In the genomic region with DNA sequence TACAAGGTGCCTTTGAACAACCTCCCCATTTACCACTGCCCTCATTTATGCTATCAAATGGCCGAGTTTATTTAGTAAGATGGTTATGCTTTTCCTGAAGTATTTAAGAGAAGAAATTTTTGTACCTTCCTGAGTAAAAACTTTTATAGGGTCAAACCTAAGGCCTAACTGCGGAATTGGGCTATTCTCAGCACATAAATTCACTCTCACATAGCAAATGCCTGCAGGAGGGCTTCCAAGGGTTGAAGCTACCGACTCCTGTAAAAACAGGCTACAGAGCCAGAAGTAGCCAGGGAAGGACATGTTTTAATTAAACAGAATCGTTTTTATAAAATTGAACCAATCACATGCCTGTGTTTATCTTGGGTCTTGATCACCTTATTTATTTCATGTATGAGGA, we compare ENCODE assay signal across 19 mouse cellular contexts. TPM values are rescaled to one million over a fixed set of nuclear protein-coding genes. Genes with fewer than 3 reads are reported as not detected.
"Had no signal": no experiment of that assay in that cellular context is flagged by ENCODE, and none has a peak within 500 bp of the region (broad histone marks: within the 10 kb centered on the region; RNA-seq: fewer than 3 reads in every experiment).

No protein-coding gene starts in this region.

- H3K27me3 ChIP-seq: neural tube, embryonic 13.5 days; neural tube, embryonic 15.5 days; stomach, embryonic 15.5 days had no signal

- H3K4me2 ChIP-seq: neural tube, embryonic 13.5 days; neural tube, embryonic 15.5 days; stomach, embryonic 15.5 days had no signal

- H3K4me1 ChIP-seq: neural tube, embryonic 13.5 days; neural tube, embryonic 15.5 days; stomach, embryonic 15.5 days had no signal

- DNase-seq: retina, postnatal 1 day; right cerebral cortex, adult 18-20 months; right cerebral cortex, postnatal 14 days; right cerebral cortex, postnatal 25 days; right cerebral cortex, postnatal 4 days; spleen, adult 18-20 months; thymus, adult 18-20 months; thymus, adult 2 months; thymus, postnatal 14 days; thymus, postnatal 25 days; thymus, postnatal 36 days; thymus, postnatal 4 days had no signal

- H3K9me3 ChIP-seq: neural tube, embryonic 13.5 days; neural tube, embryonic 15.5 days; stomach, embryonic 15.5 days had no signal

- H3K9ac ChIP-seq: neural tube, embryonic 13.5 days; neural tube, embryonic 15.5 days; stomach, embryonic 15.5 days had no signal

- H3K4me3 ChIP-seq: neural tube, embryonic 13.5 days; neural tube, embryonic 15.5 days; stomach, embryonic 15.5 days had no signal

- H3K27ac ChIP-seq: neural tube, embryonic 13.5 days; neural tube, embryonic 15.5 days; stomach, embryonic 15.5 days; stomach, postnatal 0 days had no signal

- H3K36me3 ChIP-seq: neural tube, embryonic 13.5 days; neural tube, embryonic 15.5 days; stomach, embryonic 15.5 days had no signal

RNA-seq across cellular contexts. Expression of a gene that starts 20.7 kb away (rescaled TPM):
- total RNA-seq: neutrophil, adult 5-6 weeks had no signal
- polyA plus RNA-seq: small intestine, adult 2 months; spleen, adult 2 months had no signal
